Mouse (Mus musculus): ENCODE data around the gene Aen. TPM values are rescaled to one million over a fixed set of nuclear protein-coding genes. Genes with fewer than 3 reads are reported as not detected.

The Aen gene
- polyA plus RNA-seq (2015; fragmentation: Nextera tagmentation; extraction: Ambion mirVana): 55.5 and 57.1 TPM in 2 replicates

GRCm38 (mm10) chr7:78895653-78896333 is at the start of gene Aen:
TSS of gene Aen (plus strand) at chr7:78895854.
- peak within 1 kb of the TSS; percentile 68 for H3K9ac ChIP-seq (replicated peaks)
- WGBS: 2% methylated on average over 53 of the region's 53 CpGs
- H3K36me3 ChIP-seq: no peaks in the 10 kb centered on the region
- H3K27ac ChIP-seq (replicated peaks): 0 out of 2 replicates have a peak within 1 kb of the TSS, but pooled peaks have one; percentile 31
- peak within 1 kb of the TSS; percentile 92 for H3K4me3 ChIP-seq
- H3K4me2 ChIP-seq (replicated peaks): peak within 1 kb of the TSS; percentile 83
- ATAC-seq (replicated peaks): peak; percentile 98
- H3K4me1 ChIP-seq: peaks cover 24% of the 10 kb centered on the region
- no peaks in the 10 kb centered on the region for H3K27me3 ChIP-seq
- no peaks in the 10 kb centered on the region for H3K9me3 ChIP-seq

- H3K27ac ChIP-seq (replicated peaks): peak overlapping the region; percentile 82
- H3K27me3 ChIP-seq: no peaks in the 10 kb centered on the region
- H3K9ac ChIP-seq (replicated peaks): peak overlapping the region; percentile 97
- H3K9me3 ChIP-seq: no peaks in the 10 kb centered on the region
- H3K36me3 ChIP-seq: peaks cover 16% of the 10 kb centered on the region
- peaks cover 9% of the 10 kb centered on the region for H3K4me1 ChIP-seq
- H3K4me3 ChIP-seq: peak overlapping the region; percentile 88
- WGBS: 34% methylated on average over 12 of the region's 12 CpGs
- no peak for ATAC-seq (replicated peaks)
- peak overlapping the region; percentile 56 for H3K4me2 ChIP-seq (replicated peaks)
Measured at GRCm38 (mm10) chr7:78846066-78846716, 49.5 kb upstream of the Aen start.

GRCm38 (mm10) chr7:78846737-78847434 is 48.8 kb upstream of the Aen start, which contains the start of gene Det1:
TSS of gene Det1 (minus strand) at chr7:78847263.
- Histone ChIP-seq H3K27ac (replicated peaks) (peak within 1 kb of the TSS; percentile 82), H3K9me3 (no peaks in the 10 kb centered on the region), H3K4me3 (peak within 1 kb of the TSS; percentile 88), H3K27me3 (no peaks in the 10 kb centered on the region), H3K9ac (replicated peaks) (peak within 1 kb of the TSS; percentile 97), H3K36me3 (peaks cover 15% of the 10 kb centered on the region), H3K4me2 (replicated peaks) (peak within 1 kb of the TSS; percentile 56), H3K4me1 (peaks cover 9% of the 10 kb centered on the region)
- WGBS: under 1% methylated on average over 54 of the region's 54 CpGs
- peak; percentile 95 for ATAC-seq (replicated peaks)

GRCm38 (mm10) chr7:78854051-78854450 is 41.6 kb upstream of the Aen start:
- no peak for ATAC-seq (replicated peaks)
- WGBS: 72% methylated on average over 4 of the region's 4 CpGs

GRCm38 (mm10) chr7:78855044-78855655 is 40.5 kb upstream of the Aen start:
- no peaks in the 10 kb centered on the region for H3K4me1 ChIP-seq
- 58% methylated on average over 5 of the region's 5 CpGs for WGBS
- H3K36me3 ChIP-seq: no peaks in the 10 kb centered on the region
- no peak for ATAC-seq (replicated peaks)
- H3K27ac ChIP-seq (replicated peaks): no peak overlapping the region
- H3K9me3 ChIP-seq: no peaks in the 10 kb centered on the region
- H3K9ac ChIP-seq (replicated peaks): no peak overlapping the region
- H3K4me3 ChIP-seq: no peak overlapping the region
- no peaks in the 10 kb centered on the region for H3K27me3 ChIP-seq
- H3K4me2 ChIP-seq (replicated peaks): no peak overlapping the region

More at GRCm38 (mm10) chr7:78854051-78854450, 41.6 kb upstream of the Aen start:
- no peaks in the 10 kb centered on the region for H3K9me3 ChIP-seq
- no peaks in the 10 kb centered on the region for H3K36me3 ChIP-seq
- no peaks in the 10 kb centered on the region for H3K27me3 ChIP-seq
- no peak overlapping the region for H3K27ac ChIP-seq (replicated peaks)
- no peak overlapping the region for H3K9ac ChIP-seq (replicated peaks)
- H3K4me1 ChIP-seq: no peaks in the 10 kb centered on the region
- H3K4me2 ChIP-seq (replicated peaks): no peak overlapping the region
- H3K4me3 ChIP-seq: no peak overlapping the region

GRCm38 (mm10) chr7:78863796-78864445 is 31.7 kb upstream of the Aen start:
- no peak overlapping the region for H3K4me2 ChIP-seq (replicated peaks)
- H3K4me1 ChIP-seq: no peaks in the 10 kb centered on the region
- no peak overlapping the region for H3K9ac ChIP-seq (replicated peaks)
- no peaks in the 10 kb centered on the region for H3K27me3 ChIP-seq
- H3K4me3 ChIP-seq: no peak overlapping the region
- H3K27ac ChIP-seq (replicated peaks): no peak overlapping the region
- H3K36me3 ChIP-seq: no peaks in the 10 kb centered on the region
- ATAC-seq (replicated peaks): no peak
- 70% methylated on average over 7 of the region's 7 CpGs for WGBS
- no peaks in the 10 kb centered on the region for H3K9me3 ChIP-seq

- 82% methylated on average over 4 of the region's 4 CpGs for WGBS
- no peak overlapping the region for H3K4me3 ChIP-seq
- no peak for ATAC-seq (replicated peaks)
- no peak overlapping the region for H3K9ac ChIP-seq (replicated peaks)
- H3K27ac ChIP-seq (replicated peaks): no peak overlapping the region
- H3K4me1 ChIP-seq: no peaks in the 10 kb centered on the region
- no peak overlapping the region for H3K4me2 ChIP-seq (replicated peaks)
- no peaks in the 10 kb centered on the region for H3K9me3 ChIP-seq
- H3K36me3 ChIP-seq: no peaks in the 10 kb centered on the region
- no peaks in the 10 kb centered on the region for H3K27me3 ChIP-seq
Measured at GRCm38 (mm10) chr7:78864446-78864802, 31.2 kb upstream of the Aen start.

GRCm38 (mm10) chr7:78865212-78865949 is 30.3 kb upstream of the Aen start:
- H3K9ac ChIP-seq (replicated peaks): no peak overlapping the region
- no peaks in the 10 kb centered on the region for H3K36me3 ChIP-seq
- no peak overlapping the region for H3K4me2 ChIP-seq (replicated peaks)
- no peaks in the 10 kb centered on the region for H3K9me3 ChIP-seq
- H3K27ac ChIP-seq (replicated peaks): no peak overlapping the region
- H3K4me1 ChIP-seq: no peaks in the 10 kb centered on the region
- no peak for ATAC-seq (replicated peaks)
- no peak overlapping the region for H3K4me3 ChIP-seq
- no peaks in the 10 kb centered on the region for H3K27me3 ChIP-seq
- WGBS: 73% methylated on average over 12 of the region's 12 CpGs

- Histone ChIP-seq H3K4me2 (replicated peaks) (no peak overlapping the region), H3K27ac (replicated peaks) (no peak overlapping the region), H3K9ac (replicated peaks) (no peak overlapping the region), H3K9me3 (no peaks in the 10 kb centered on the region), H3K36me3 (no peaks in the 10 kb centered on the region), H3K27me3 (no peaks in the 10 kb centered on the region), H3K4me1 (no peaks in the 10 kb centered on the region), H3K4me3 (no peak overlapping the region)
- ATAC-seq (replicated peaks): no peak
- 80% methylated on average over 5 of the region's 5 CpGs for WGBS
Measured at GRCm38 (mm10) chr7:78868731-78869130, 26.9 kb upstream of the Aen start.

GRCm38 (mm10) chr7:78872366-78872765 is 23.3 kb upstream of the Aen start:
- 82% methylated on average over 6 of the region's 6 CpGs for WGBS
- Histone ChIP-seq H3K9me3 (no peaks in the 10 kb centered on the region), H3K36me3 (no peaks in the 10 kb centered on the region), H3K4me3 (no peak overlapping the region), H3K4me2 (replicated peaks) (no peak overlapping the region), H3K27ac (replicated peaks) (no peak overlapping the region), H3K9ac (replicated peaks) (no peak overlapping the region), H3K4me1 (no peaks in the 10 kb centered on the region), H3K27me3 (no peaks in the 10 kb centered on the region)
- no peak for ATAC-seq (replicated peaks)

- no peaks in the 10 kb centered on the region for H3K27me3 ChIP-seq
- no peaks in the 10 kb centered on the region for H3K4me1 ChIP-seq
- 79% methylated on average over 5 of the region's 5 CpGs for WGBS
- no peak overlapping the region for H3K9ac ChIP-seq (replicated peaks)
- H3K36me3 ChIP-seq: no peaks in the 10 kb centered on the region
- no peak overlapping the region for H3K4me3 ChIP-seq
- no peak for ATAC-seq (replicated peaks)
- H3K9me3 ChIP-seq: no peaks in the 10 kb centered on the region
- H3K4me2 ChIP-seq (replicated peaks): no peak overlapping the region
- H3K27ac ChIP-seq (replicated peaks): no peak overlapping the region
Measured at GRCm38 (mm10) chr7:78872831-78873230, 22.8 kb upstream of the Aen start.
